Mouse (Mus musculus) stomach, embryonic 16.5 days (tissue): Measurements from ENCODE around the gene Pitpnm2. TPM values are rescaled to one million over a fixed set of nuclear protein-coding genes. Genes with fewer than 3 reads are reported as not detected.

Experiments
- ATAC-seq: fragments of 200-750 bp; cut with Nextera tagmentation; 2 replicates; pipeline ENCODE4 v1.8.0; 2017; ENCODE audit warnings: moderate number of reproducible peaks, moderate TSS enrichment; ENCODE audit not compliant: insufficient read depth, low FRiP score
- H3K27ac ChIP-seq: fragments of 300-500 bp; sonication (generic); 2 replicates; pipeline ENCODE4 v1.5.1; 2014; ENCODE audit warnings: low read length
- H3K27me3 ChIP-seq: fragments of 300-500 bp; sonication (generic); 2 replicates; pipeline ENCODE4 v1.6.1; 2014; ENCODE audit warnings: low read length, control low read depth, mixed read lengths; ENCODE audit not compliant: control insufficient read depth, insufficient read depth
- H3K36me3 ChIP-seq: fragments of 300-500 bp; sonication (generic); 2 replicates; pipeline ENCODE4 v1.6.1; 2014; ENCODE audit warnings: low read length; ENCODE audit not compliant: control insufficient read depth, insufficient read depth
- H3K4me1 ChIP-seq: fragments of 300-500 bp; sonication (generic); 2 replicates; pipeline ENCODE4 v1.6.1; 2014; ENCODE audit warnings: low read length, control low read depth, mixed read lengths; ENCODE audit not compliant: control insufficient read depth, insufficient read depth
- H3K4me2 ChIP-seq: fragments of 300-500 bp; sonication (generic); 2 replicates; pipeline ENCODE4 v1.6.1; 2014; ENCODE audit warnings: low read depth, low read length, mixed read lengths
- H3K4me3 ChIP-seq: fragments of 300-500 bp; sonication (generic); replicated peaks from 2 replicates; pipeline ENCODE4 v1.5.1; 2014; ENCODE audit warnings: mild to moderate bottlenecking, low read length
- H3K9ac ChIP-seq: fragments of 300-500 bp; sonication (generic); 2 replicates; pipeline ENCODE4 v1.6.1; 2014; ENCODE audit warnings: low read length
- H3K9me3 ChIP-seq: fragments of 300-500 bp; sonication (generic); replicated peaks from 2 replicates; pipeline ENCODE4 v1.6.1; 2016; ENCODE audit warnings: low read length, control low read depth; ENCODE audit not compliant: control insufficient read depth
- WGBS: fragments of 180-500 bp; shearing (Covaris S2); extraction: QIAGEN DNeasy Blood & Tissue Kit; methylation state at CpG from one replicate; pipeline ENCODE4 v1.1.7; 2014; 5-methylcytosine and 5-hydroxymethylcytosine counted together
- polyA plus RNA-seq: library from polyadenylated mRNA; unstranded; fragments of >200 nt; fragmentation: Nextera tagmentation; extraction: Ambion mirVana; gene quantifications from 2 replicates; pipeline ENCODE4 v1.2.1, GENCODE M21; 2015

Pitpnm2 gene
- polyA plus RNA-seq, 1 experiment from 2014 or later: 2.4 TPM

DNA sequence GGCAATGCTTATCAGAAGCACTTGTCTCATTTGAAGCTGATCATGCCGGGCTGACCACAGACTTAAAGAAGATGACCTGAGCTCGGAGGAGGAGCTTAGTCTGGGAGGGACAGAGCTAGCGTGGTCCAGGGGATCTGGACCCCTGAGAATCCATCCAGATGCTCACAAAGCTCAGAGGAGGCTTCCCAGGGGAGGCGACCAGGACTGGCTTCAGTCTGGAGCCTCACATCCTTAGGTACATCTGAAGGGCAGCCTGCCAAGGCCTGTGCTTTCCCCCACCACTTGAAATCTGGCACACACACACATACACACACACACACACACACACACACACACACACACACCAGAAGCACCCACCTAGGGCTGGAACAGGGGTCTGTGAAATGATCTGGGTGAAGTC lies 47.5 kb downstream of the Pitpnm2 start:
- Histone ChIP-seq H3K4me2 (no peak overlapping the region), H3K27ac (peak overlapping the region; percentile 18; the same call in 1 of the 2 replicates)

DNA sequence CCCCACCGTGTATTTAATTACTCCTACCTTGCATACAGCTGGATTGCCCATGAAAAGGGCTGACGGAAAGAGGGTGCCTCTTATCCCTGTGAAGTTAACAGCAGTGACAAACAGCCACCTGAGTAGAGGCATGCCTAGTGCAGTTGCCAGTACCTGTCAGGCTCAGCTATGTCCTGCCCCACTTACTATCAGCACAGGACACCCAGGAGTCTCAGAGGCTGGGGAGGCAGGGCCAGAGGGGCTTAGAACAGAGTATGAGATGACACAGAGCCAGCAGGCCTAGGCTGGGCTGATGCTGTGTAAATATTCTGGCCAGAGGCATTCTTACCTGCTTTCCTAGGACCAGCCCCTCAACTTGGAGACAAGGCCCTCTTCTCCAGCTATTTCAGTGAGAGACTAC lies 48.0 kb downstream of the Pitpnm2 start:
- Histone ChIP-seq H3K4me2 (no peak overlapping the region), H3K9ac (no peak overlapping the region; the same call in 1 of the 2 replicates), H3K4me1 (peaks cover 28% of the 10 kb centered on the region), H3K36me3 (no peaks in the 10 kb centered on the region), H3K27me3 (no peaks in the 10 kb centered on the region), H3K27ac (peak overlapping the region; percentile 18; the same call in 1 of the 2 replicates), H3K9me3 (no peaks in the 10 kb centered on the region), H3K4me3 (no peak overlapping the region)
- WGBS: 58% methylated on average over 2 of the region's 2 CpGs
- 0 out of 2 replicates have a peak, but pooled peaks have one; percentile 18 for ATAC-seq

More for the DNA sequence above, 47.5 kb downstream of the Pitpnm2 start:
- peaks cover 33% of the 10 kb centered on the region for H3K4me1 ChIP-seq
- no peak overlapping the region for H3K9ac ChIP-seq
- no peaks in the 10 kb centered on the region for H3K36me3 ChIP-seq
- H3K9me3 ChIP-seq: no peaks in the 10 kb centered on the region
- H3K4me3 ChIP-seq: no peak overlapping the region
- 50% methylated on average over 4 of the region's 4 CpGs for WGBS
- H3K27me3 ChIP-seq: no peaks in the 10 kb centered on the region
- ATAC-seq: no peak

DNA sequence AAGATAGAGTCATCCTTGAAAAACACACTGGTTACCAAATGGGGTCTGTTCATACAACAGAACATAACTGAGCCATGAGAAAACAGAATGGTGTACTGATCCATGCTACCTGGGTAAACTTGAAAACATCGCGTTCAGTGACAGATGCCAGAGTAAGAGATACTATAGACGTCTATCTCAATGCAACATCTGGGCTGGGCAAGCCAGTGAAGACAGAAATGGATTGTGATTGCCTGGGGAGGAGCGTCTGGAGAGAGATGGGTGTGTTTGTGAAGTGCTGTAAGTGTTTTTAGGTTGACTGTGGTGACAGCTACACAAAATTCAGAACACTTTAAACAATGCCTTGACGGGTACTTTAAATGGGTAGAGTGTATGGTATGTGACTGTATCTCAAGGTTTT lies 48.7 kb downstream of the Pitpnm2 start:
- WGBS: 34% methylated on average over 5 of the region's 5 CpGs
- no peaks in the 10 kb centered on the region for H3K36me3 ChIP-seq
- H3K4me2 ChIP-seq: no peak overlapping the region
- peaks cover 22% of the 10 kb centered on the region for H3K4me1 ChIP-seq
- H3K4me3 ChIP-seq: no peak overlapping the region
- no peaks in the 10 kb centered on the region for H3K27me3 ChIP-seq
- H3K9me3 ChIP-seq: no peaks in the 10 kb centered on the region
- no peak overlapping the region for H3K27ac ChIP-seq
- no peak for ATAC-seq
- H3K9ac ChIP-seq: peak overlapping the region; percentile 43; the same call in 1 of the 2 replicates

DNA sequence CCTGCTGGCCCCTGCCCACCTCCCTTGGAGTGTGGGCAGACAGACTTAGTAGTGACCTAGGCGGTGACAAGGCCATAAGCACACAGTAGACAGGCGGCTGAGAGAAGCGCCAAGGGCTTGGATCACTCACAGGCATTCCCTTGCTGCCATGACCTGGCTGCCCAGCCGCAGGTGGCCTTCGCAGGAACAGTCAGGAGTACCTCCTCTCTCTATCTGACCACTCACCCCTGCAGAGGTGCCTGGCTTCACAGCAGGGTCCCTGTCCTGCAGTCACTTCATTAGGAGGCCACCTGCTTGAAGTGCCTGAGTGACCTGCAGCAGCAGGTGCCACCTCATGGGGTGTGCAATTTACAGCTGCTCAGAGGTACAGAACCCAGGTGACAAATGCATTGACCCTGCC lies 50.4 kb downstream of the Pitpnm2 start:
- H3K36me3 ChIP-seq: no peaks in the 10 kb centered on the region
- 87% methylated on average over 5 of the region's 5 CpGs for WGBS
- H3K27me3 ChIP-seq: no peaks in the 10 kb centered on the region
- H3K4me1 ChIP-seq: peaks cover 25% of the 10 kb centered on the region
- H3K9me3 ChIP-seq: no peaks in the 10 kb centered on the region
- H3K27ac ChIP-seq: no peak overlapping the region
- ATAC-seq: no peak
- no peak overlapping the region for H3K4me3 ChIP-seq
- H3K4me2 ChIP-seq: no peak overlapping the region
- no peak overlapping the region for H3K9ac ChIP-seq

DNA sequence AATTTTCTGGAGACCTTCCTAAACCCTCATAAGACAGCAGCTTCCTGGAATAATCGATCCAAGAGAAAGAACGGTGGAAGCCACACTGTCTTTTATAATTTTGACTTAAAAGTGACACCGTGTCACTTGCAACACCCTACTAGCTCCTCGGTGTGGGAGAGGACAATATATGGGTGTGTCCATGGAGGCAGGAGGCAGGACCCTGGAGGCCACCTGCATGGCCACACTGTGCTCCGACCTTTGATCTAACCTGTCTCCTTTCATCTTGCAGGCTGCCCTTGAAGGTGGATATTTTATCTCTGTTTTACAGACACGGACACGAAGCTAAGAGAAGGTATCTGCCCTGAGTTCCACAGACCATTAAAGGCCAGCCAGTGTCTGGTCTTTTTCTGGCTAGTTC lies 51.1 kb downstream of the Pitpnm2 start:
- 65% methylated on average over 7 of the region's 7 CpGs for WGBS
- Histone ChIP-seq H3K9me3 (no peaks in the 10 kb centered on the region), H3K4me3 (no peak overlapping the region), H3K9ac (no peak overlapping the region), H3K4me1 (peaks cover 30% of the 10 kb centered on the region), H3K27ac (no peak overlapping the region), H3K36me3 (no peaks in the 10 kb centered on the region), H3K27me3 (no peaks in the 10 kb centered on the region), H3K4me2 (no peak overlapping the region)
- ATAC-seq: no peak

DNA sequence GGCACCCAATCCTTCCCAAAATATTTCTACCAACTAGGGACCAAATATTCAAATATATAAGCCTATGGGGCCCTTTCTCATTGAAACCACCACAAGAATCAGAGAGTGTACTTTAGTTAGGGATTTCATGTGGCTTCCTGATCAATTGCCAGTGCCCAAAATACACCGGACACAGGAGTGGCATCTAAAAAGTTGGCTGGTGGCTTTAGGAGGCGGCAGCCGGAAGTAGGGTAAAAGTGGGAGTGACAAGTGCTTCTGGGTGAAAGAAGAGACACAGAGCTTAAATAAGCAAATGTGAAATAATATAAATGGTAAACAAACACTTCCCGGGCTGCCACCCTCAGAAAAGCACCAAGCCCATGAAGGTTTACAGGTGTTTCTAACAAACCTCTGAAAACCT lies 53.5 kb downstream of the Pitpnm2 start:
- Histone ChIP-seq H3K27me3 (no peaks in the 10 kb centered on the region), H3K27ac (no peak overlapping the region), H3K36me3 (no peaks in the 10 kb centered on the region), H3K4me3 (no peak overlapping the region), H3K4me2 (no peak overlapping the region), H3K9ac (no peak overlapping the region), H3K9me3 (no peaks in the 10 kb centered on the region), H3K4me1 (peaks cover 21% of the 10 kb centered on the region)
- WGBS: 78% methylated on average over 4 of the region's 4 CpGs
- no peak for ATAC-seq

GRCm38 (mm10) chr5:124194386-124195084 lies 55.0 kb downstream of the Pitpnm2 start:
- peak; percentile 52; the same call in 1 of the 2 replicates for ATAC-seq
- Histone ChIP-seq H3K4me2 (no peak overlapping the region), H3K36me3 (no peaks in the 10 kb centered on the region), H3K4me3 (no peak overlapping the region), H3K9me3 (no peaks in the 10 kb centered on the region), H3K4me1 (peaks cover 8% of the 10 kb centered on the region), H3K27ac (no peak overlapping the region), H3K9ac (no peak overlapping the region), H3K27me3 (no peaks in the 10 kb centered on the region)
- 67% methylated on average over 11 of the region's 11 CpGs for WGBS

GRCm38 (mm10) chr5:124193286-124194112 lies 56.1 kb downstream of the Pitpnm2 start:
- 75% methylated on average over 24 of the region's 24 CpGs for WGBS
- H3K27ac ChIP-seq: no peak overlapping the region
- no peak overlapping the region for H3K4me3 ChIP-seq
- peak overlapping the region; percentile 42; the same call in 1 of the 2 replicates for H3K9ac ChIP-seq
- ATAC-seq: no peak
- peaks cover 8% of the 10 kb centered on the region for H3K4me1 ChIP-seq
- H3K9me3 ChIP-seq: no peaks in the 10 kb centered on the region
- no peaks in the 10 kb centered on the region for H3K27me3 ChIP-seq
- H3K4me2 ChIP-seq: no peak overlapping the region
- no peaks in the 10 kb centered on the region for H3K36me3 ChIP-seq

GRCm38 (mm10) chr5:124192726-124193285 lies 56.8 kb downstream of the Pitpnm2 start:
- Histone ChIP-seq H3K36me3 (no peaks in the 10 kb centered on the region), H3K4me2 (no peak overlapping the region), H3K9me3 (no peaks in the 10 kb centered on the region), H3K27ac (no peak overlapping the region), H3K4me3 (no peak overlapping the region), H3K27me3 (no peaks in the 10 kb centered on the region), H3K4me1 (peaks cover 8% of the 10 kb centered on the region), H3K9ac (0 out of 2 replicates have a peak overlapping the region, but pooled peaks have one; percentile 7)
- 62% methylated on average over 10 of the region's 10 CpGs for WGBS
- ATAC-seq: no peak
